ENCODE assay signal across 9 mouse cellular contexts in the genomic region with DNA sequence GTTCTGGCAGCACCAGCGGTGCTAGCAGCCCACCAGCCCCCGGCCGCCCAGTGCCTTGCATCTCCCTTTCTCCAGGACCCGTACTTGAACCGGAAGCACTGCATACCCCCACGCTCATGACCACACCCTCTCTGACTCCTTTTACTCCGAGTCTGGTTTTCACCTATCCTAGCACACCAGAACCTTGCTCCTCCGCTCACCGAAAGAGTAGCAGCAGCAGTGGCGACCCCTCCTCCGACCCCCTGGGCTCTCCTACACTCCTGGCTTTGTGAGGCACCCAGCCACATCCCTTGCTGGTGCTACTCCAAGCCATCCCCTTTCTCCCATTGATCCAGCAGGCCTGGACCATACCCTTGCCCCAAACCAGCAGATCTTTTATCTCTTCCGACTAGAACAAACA. TPM values are rescaled to one million over a fixed set of nuclear protein-coding genes. Genes with fewer than 3 reads are reported as not detected.
DNase-seq lines count a peak whose midpoint lies in the region; ATAC-seq and TF ChIP-seq lines count a peak whose summit lies in the region.
"Had no signal": no experiment of that assay in that cellular context is flagged by ENCODE, and none has a peak within 500 bp of the region (broad histone marks: within the 10 kb centered on the region; RNA-seq: fewer than 3 reads in every experiment).

No protein-coding gene starts in this region.

- no peaks in the 10 kb centered on the region for H3K9me3 ChIP-seq in forebrain, postnatal 0 days (ENCODE audit: low read length)
- no peaks in the 10 kb centered on the region for H3K9me3 ChIP-seq in liver, embryonic 15.5 days (replicated peaks)

- H3K27me3 ChIP-seq in forebrain, postnatal 0 days (ENCODE audit: insufficient read depth, low read length), result no peaks in the 10 kb centered on the region; the same call in 1 of the 2 replicates
- peaks cover 28% of the 10 kb centered on the region for H3K27me3 ChIP-seq in liver, embryonic 15.5 days

- peak; percentile 48 for DNase-seq in cerebellum, adult 9-10 months
- no peak for DNase-seq in cerebellum, adult 9-11 months
- DNase-seq in 3134 (ENCODE audit: extremely low read depth, insufficient read length, low spot score), result peak; percentile 47
- no peak for DNase-seq in forebrain, postnatal 0 days
- DNase-seq in thymus, postnatal 36 days, result no peak
- no peak for DNase-seq in cerebellum, postnatal 14 days

- H3K9ac ChIP-seq in forebrain, postnatal 0 days, result no peak overlapping the region
- no peak overlapping the region for H3K9ac ChIP-seq in liver, embryonic 15.5 days

- no peak overlapping the region for H3K4me3 ChIP-seq in forebrain, postnatal 0 days (ENCODE audit: low read depth, low read length)
- H3K4me3 ChIP-seq in liver, embryonic 15.5 days (replicated peaks), result no peak overlapping the region

- 79% methylated on average over 12 of the region's 12 CpGs for WGBS in forebrain, postnatal 0 days
- 73% methylated on average over 12 of the region's 12 CpGs for WGBS in liver, embryonic 15.5 days (ENCODE audit: insufficient replicate concordance)

- H3K4me2 ChIP-seq in forebrain, postnatal 0 days (ENCODE audit: low read depth), result peak overlapping the region; percentile 96
- peak overlapping the region; percentile 100 for H3K4me2 ChIP-seq in liver, embryonic 15.5 days

- ATAC-seq in forebrain, postnatal 0 days, result no peak
- ATAC-seq in liver, embryonic 15.5 days (ENCODE audit: insufficient read depth), result no peak
- ATAC-seq in megakaryocyte-erythroid progenitor cell, adult 5-6 weeks (replicated peaks; ENCODE audit: low FRiP score, low TSS enrichment, poor library complexity, severe bottlenecking), result no peak

- no peak overlapping the region for H3K27ac ChIP-seq in forebrain, postnatal 0 days (ENCODE audit: low read depth, low read length)
- H3K27ac ChIP-seq in liver, embryonic 15.5 days (replicated peaks), result no peak overlapping the region

- peaks cover 23% of the 10 kb centered on the region for H3K4me1 ChIP-seq in forebrain, postnatal 0 days (ENCODE audit: insufficient read depth)
- peaks cover 44% of the 10 kb centered on the region for H3K4me1 ChIP-seq in liver, embryonic 15.5 days (replicated peaks)

- TF ChIP-seq CTCF in forebrain, postnatal 0 days (IDR thresholded peaks at IDR 0.05; ENCODE audit: low read depth), result no peak

- peaks cover 7% of the 10 kb centered on the region for H3K36me3 ChIP-seq in forebrain, postnatal 0 days (ENCODE audit: insufficient read depth)
- no peaks in the 10 kb centered on the region for H3K36me3 ChIP-seq in liver, embryonic 15.5 days (replicated peaks)

RNA-seq across cellular contexts. Expression of gene Ccdc85b, which starts 2.7 kb away (rescaled TPM):
- total RNA-seq in forebrain, postnatal 0 days (2014; rRNA removed), result 19.3 and 21.2 TPM in 2 replicates
- polyA plus RNA-seq in forebrain, postnatal 0 days (2015; fragmentation: Nextera tagmentation; extraction: Ambion mirVana), result 15.3 and 16.2 TPM in 2 replicates
- 1.6 TPM in 2 replicates for polyA plus RNA-seq in liver, embryonic 15.5 days (2015; fragmentation: Nextera tagmentation; extraction: Ambion mirVana)
- total RNA-seq in megakaryocyte-erythroid progenitor cell, adult 5-6 weeks (2014; fragmentation: Nextera tagmentation), result 2.6 and 2.9 TPM in 2 replicates
- total RNA-seq in megakaryocyte-erythroid progenitor cell, adult 5-6 weeks (2017), result 2.1 and 2.5 TPM in 2 replicates

RNA-seq across cellular contexts. Expression of gene Fibp, which starts 5.4 kb away (rescaled TPM):
- 116 and 125 TPM in 2 replicates for total RNA-seq in forebrain, postnatal 0 days (2014; rRNA removed)
- 175 and 180 TPM in 2 replicates for polyA plus RNA-seq in forebrain, postnatal 0 days (2015; fragmentation: Nextera tagmentation; extraction: Ambion mirVana)
- 25.3 and 28.6 TPM in 2 replicates for polyA plus RNA-seq in liver, embryonic 15.5 days (2015; fragmentation: Nextera tagmentation; extraction: Ambion mirVana)
- 54.4 and 96.5 TPM in 2 replicates for total RNA-seq in megakaryocyte-erythroid progenitor cell, adult 5-6 weeks (2014; fragmentation: Nextera tagmentation)
- 40.7 and 51.8 TPM in 2 replicates for total RNA-seq in megakaryocyte-erythroid progenitor cell, adult 5-6 weeks (2017)

RNA-seq across cellular contexts. Expression of gene Fosl1, which starts 7.7 kb away (rescaled TPM):
- total RNA-seq in forebrain, postnatal 0 days (2014; rRNA removed), result 0.19 TPM in 1 of 2 replicates, not detected in the other
- not detected in 2 replicates for polyA plus RNA-seq in forebrain, postnatal 0 days (2015; fragmentation: Nextera tagmentation; extraction: Ambion mirVana)
- polyA plus RNA-seq in liver, embryonic 15.5 days (2015; fragmentation: Nextera tagmentation; extraction: Ambion mirVana), result not detected in 2 replicates
- total RNA-seq in megakaryocyte-erythroid progenitor cell, adult 5-6 weeks (2014; fragmentation: Nextera tagmentation), result 0.66 and 1.1 TPM in 2 replicates
- 0.30 and 1.9 TPM in 2 replicates for total RNA-seq in megakaryocyte-erythroid progenitor cell, adult 5-6 weeks (2017)
- total RNA-seq: liver, adult 2 months had no signal
- polyA plus RNA-seq: liver, adult 2 months had no signal

RNA-seq across cellular contexts. Expression of gene Ctsw, which starts 13.3 kb away (rescaled TPM):
- 1.0 and 1.7 TPM in 2 replicates for total RNA-seq in forebrain, postnatal 0 days (2014; rRNA removed)
- 2.3 and 2.5 TPM in 2 replicates for polyA plus RNA-seq in forebrain, postnatal 0 days (2015; fragmentation: Nextera tagmentation; extraction: Ambion mirVana)
- polyA plus RNA-seq in liver, embryonic 15.5 days (2015; fragmentation: Nextera tagmentation; extraction: Ambion mirVana), result 0.53 and 0.54 TPM in 2 replicates
- total RNA-seq in megakaryocyte-erythroid progenitor cell, adult 5-6 weeks (2014; fragmentation: Nextera tagmentation), result 4.9 and 10.5 TPM in 2 replicates
- total RNA-seq in megakaryocyte-erythroid progenitor cell, adult 5-6 weeks (2017), result 0.53 and 8.4 TPM in 2 replicates

RNA-seq across cellular contexts. Expression of gene Efemp2, which starts 18.7 kb away (rescaled TPM):
- total RNA-seq in forebrain, postnatal 0 days (2014; rRNA removed), result 25.9 and 26.4 TPM in 2 replicates
- polyA plus RNA-seq in forebrain, postnatal 0 days (2015; fragmentation: Nextera tagmentation; extraction: Ambion mirVana), result 27.2 and 35.0 TPM in 2 replicates
- polyA plus RNA-seq in liver, embryonic 15.5 days (2015; fragmentation: Nextera tagmentation; extraction: Ambion mirVana), result 16.0 and 17.5 TPM in 2 replicates
- 2.3 TPM in 1 of 2 replicates, not detected in the other for total RNA-seq in megakaryocyte-erythroid progenitor cell, adult 5-6 weeks (2014; fragmentation: Nextera tagmentation)
- not detected in 2 replicates for total RNA-seq in megakaryocyte-erythroid progenitor cell, adult 5-6 weeks (2017)

Comparison
In these comparisons a context has a peak if more than half of its experiments do, and no peak if none do; other contexts are left out.
1. DNase-seq: peak in cerebellum, adult 9-10 months (single experiment) and 3134 (single experiment); none in cerebellum, adult 9-11 months (single experiment), forebrain, postnatal 0 days (single experiment), thymus, postnatal 36 days (0 of 2) and cerebellum, postnatal 14 days (0 of 2).